Mouse (Mus musculus) Muller cell, postnatal 12 days (primary cell): Measurements from ENCODE around the gene Gpld1.
"Not testable (repeated sequence)": the region's sequence is repeated elsewhere in the genome, so short reads cannot be mapped to it uniquely, and the experiment has no call there.

ENCODE experiments used
- DNase-seq: peaks from one replicate; pipeline ENCODE4 v3.0.0-alpha.2; 2015; ENCODE audit errors: inconsistent ontology term

Gene Gpld1

GRCm38 (mm10) chr13:24947158-24947557, 4.2 kb downstream of the Gpld1 start:
- no peak for DNase-seq

DNA sequence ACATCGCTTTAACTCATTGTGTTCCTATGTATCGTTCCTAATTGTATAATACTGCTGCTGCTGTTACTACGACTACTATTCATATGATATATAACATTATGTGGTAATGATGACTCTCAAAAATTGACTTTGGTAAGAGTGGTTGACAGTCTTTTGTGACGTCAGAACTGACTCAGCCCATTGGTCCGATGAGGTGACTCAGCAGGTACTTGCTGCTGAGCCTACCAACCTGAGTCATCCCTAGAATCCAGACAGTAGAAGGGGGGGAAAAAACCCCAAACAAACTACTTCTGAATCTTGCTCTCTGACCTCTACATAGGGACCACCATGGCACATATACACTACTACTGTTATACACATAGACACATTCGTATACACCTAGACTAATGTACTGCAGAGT, 5.9 kb downstream of the Gpld1 start:
- DNase-seq, result no peak

GRCm38 (mm10) chr13:24952659-24953058, 9.7 kb downstream of the Gpld1 start:
- no peak for DNase-seq

DNA sequence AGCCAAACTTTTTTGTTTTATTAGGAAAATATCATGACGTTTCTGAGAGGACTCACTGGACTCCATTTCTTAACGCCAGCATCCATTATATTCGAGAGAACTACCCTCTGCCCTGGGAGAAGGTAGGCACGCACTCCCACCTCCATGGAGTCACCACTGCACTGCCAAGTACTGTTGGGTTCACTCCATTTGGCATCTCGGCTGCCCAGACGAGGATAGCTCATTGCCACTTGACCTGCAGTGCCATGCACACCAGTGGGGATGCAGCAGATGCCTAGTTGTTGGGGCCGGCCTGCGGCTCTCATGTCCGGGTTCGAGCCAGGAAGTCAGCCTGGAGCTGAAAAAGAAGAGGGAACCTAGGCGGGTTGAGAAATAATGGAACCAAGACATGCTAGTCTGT, 12.1 kb downstream of the Gpld1 start:
- DNase-seq, result no peak

DNA sequence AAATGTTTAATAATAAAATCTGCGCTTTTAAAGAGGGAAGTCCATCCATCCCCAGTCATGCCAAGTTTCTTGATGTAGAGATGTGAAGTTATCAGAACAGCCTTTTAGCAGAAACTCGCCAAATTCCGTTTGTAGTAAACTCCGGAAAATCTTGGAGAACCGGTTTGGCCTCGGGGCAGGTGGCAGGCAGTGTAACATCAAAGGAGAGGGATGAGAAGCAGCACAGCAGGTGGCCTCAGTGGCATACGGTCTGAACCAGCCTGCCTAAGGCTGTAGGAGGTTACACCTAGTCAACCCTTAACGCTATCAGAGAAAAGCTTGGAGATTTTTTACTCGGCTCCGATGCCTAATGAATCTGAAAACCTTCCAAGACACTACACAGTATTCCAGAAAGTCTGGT, 12.5 kb downstream of the Gpld1 start:
- DNase-seq, result no peak

GRCm38 (mm10) chr13:24958671-24959070, 15.7 kb downstream of the Gpld1 start:
- DNase-seq, result no peak

DNA sequence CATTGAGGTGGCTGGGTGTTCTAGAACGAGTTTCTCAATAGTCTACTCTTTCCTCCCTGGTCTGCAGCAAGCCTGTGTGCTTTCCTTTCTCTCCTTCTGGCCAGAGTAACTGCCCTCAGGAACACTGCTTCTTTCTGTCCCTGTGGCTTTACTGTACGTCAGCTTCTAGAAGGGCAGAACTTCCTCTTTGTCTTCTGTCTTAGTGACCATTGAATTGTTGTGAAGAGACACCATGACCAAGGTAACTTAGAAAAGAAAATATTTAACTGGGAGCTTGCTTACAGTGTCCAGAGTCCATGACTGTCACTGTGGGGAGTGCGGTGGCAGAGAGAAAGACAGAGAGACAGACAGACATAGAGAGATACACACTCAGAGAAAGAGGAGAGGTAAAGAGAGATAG, 17.1 kb downstream of the Gpld1 start:
- DNase-seq, result no peak

DNA sequence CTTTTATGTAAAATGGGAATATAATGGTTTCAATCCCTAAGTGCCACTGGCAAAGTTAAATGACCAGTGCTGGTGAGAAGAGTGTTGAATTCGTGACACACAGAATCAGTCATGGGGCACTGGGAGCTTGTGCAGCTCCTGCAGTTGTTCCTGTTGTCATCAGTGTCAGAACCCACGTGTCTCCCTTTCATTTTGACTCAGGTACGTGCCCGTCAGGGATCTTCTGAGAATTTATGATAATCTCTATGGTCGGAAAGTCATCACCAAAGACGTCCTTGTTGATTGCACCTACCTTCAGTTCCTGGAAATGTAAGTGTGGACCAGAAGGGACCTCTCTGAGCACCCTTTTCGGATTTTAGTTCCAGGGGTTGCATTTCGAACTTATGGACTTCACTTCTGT, 19.2 kb downstream of the Gpld1 start:
- no peak for DNase-seq

DNA sequence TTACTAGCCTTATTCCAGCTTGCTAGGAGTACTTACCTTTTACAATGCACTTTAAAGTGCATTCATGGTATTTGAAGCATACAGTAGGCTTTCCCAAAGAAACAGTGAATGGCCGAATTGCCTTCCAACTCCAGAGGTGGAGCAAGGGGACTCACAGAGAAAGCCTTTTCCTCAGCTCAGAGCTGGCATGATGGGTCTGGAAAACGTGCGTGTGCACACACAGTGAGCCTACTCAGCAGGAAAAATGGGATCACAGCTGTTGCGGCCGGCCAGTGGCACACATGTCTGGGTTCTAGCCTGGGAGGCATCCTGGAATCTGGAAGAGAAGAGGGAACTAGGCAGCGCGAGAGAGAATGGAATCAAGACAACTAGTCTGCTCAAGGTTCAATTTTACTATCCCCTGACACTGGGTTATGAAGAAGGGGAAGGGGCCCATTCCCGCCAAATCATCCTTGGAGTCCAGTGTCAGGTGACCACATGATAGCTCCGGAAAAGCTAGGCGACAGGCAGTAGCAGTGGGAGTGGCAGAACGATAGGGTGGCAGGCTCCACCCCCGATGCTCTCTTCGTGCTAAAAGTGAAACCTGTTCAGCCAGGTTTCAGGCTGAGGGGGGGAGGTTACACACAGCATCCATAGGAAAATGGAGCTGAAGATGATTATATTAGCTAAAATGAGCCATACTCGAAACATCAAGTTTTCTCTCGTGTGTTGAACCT, 22.3 kb downstream of the Gpld1 start:
- DNase-seq, result no peak

- no peak for DNase-seq
These were observed 22.9 kb downstream of the Gpld1 start for GRCm38 (mm10) chr13:24965846-24966201.

DNA sequence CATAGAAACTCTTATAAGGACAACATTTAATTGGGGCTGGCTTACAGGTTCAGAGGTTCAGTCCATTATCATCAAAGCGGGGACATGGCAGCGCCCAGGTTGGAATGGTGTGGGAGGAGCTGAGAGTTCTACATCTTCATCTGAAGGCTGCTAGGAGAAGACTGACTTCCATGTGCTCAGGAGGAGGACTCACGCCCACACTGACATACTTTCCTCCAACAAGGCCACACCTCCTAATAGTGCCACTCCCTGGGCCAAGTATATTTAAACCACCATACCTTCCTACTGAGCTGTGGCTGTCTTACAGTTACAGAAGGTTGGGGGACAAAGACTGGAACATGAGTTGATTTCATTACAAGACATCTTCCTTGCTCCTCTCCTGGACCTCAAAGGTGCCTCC, 28.8 kb downstream of the Gpld1 start:
- DNase-seq, result not testable (repeated sequence)

DNA sequence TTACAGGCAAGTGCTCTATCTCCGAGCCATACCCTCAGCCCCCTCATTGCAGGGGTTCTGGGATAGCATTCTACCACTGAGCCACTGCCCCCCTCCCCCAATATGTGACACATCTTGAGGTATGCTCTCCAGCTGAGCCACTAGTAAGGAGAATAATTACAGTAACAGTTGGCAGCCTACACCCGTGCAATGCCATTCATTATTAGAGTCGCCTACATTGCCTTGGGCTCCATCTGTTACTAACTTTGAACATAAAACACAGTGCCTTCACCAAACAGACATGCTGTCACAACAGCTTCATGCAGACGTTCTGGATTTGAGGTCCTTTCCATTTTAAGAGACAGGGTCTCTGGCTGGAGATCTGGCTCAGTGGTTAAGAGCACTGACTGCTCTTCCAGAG, 33.4 kb downstream of the Gpld1 start:
- DNase-seq, result peak; percentile 48

DNA sequence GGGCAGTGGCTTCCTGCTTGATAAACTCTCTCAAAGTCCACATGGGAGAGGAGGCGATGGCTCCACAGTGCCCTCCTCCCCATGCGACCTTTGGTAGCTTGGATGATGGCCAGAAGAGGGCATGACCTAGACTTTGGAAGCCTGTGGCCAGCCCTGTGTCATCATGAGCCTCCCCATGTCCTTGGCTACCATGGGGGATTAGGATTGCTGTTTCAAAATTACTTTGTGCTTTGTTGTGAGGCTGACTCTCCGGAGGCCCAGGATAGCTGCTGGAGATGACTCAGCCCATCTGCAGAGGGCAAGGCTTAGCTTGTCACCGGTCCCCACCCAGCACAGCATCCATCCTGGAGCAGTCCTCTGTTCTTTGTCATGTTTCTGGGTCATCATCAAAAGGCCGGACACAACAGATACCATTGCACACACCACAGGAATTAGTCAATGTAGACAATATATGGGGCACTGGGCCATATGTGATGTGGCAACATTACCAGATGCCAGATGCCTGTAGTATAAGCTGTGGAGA, 34.9 kb downstream of the Gpld1 start:
- DNase-seq, result peak; percentile 92

DNA sequence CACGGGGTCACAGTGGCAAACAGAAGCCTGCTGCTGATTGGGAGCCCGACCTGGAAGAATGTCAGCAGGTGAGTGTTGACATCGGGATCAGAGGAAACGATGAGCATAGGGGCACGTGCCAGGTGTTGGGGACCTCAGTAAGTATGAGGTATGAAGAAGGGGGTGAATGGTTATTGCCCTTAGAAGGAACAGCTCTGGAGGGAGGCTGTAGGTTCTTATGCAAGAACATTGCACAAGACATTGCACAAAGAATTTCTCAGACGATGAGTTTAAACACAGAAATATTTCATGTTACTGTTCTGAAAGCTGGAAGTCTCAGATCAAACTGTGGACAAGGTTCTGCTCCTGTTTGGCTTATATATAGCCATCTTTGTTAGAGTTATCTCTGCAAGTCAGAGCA, 38.1 kb downstream of the Gpld1 start:
- DNase-seq, result no peak

GRCm38 (mm10) chr13:24985435-24985834, 42.5 kb downstream of the Gpld1 start:
- DNase-seq, result peak; percentile 86

DNA sequence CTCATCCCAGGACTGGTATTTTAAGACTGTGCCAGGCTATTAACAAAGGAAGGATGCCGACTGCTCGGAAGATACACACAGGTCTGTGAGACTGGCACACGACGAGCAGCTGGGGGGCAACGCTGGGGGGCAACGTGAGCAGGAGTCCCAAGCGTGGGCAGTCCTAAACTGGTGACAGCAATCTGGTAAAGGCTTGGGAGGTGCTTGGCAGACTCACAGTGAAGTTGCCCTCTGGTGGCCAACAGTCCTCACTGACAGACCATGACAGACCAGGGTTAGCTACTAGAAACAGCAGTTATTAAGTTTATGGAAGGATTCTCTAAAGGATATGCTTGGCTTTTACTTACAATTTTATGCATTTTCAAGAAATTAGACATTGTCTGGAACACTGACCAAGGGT, 45.4 kb downstream of the Gpld1 start:
- peak; percentile 70 for DNase-seq

DNA sequence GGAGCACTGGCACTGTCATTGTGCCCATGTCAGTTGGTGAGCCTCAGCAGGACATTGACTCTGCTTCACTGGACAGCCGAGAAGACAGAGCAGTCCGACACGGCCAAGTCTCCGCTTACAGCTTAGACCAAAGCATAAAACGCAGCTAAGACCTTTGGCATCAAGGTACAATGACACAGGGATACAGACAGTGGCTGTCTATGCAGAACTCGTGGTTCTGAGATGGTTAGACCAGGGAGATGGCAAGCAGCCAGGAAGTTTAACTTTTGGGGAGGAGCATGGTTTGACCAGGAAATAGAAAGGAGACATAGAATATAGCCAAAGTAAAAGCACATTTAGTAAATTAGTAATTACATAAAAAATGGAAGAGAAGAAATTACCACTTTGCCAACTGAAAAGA, 46.1 kb downstream of the Gpld1 start:
- DNase-seq, result no peak

DNA sequence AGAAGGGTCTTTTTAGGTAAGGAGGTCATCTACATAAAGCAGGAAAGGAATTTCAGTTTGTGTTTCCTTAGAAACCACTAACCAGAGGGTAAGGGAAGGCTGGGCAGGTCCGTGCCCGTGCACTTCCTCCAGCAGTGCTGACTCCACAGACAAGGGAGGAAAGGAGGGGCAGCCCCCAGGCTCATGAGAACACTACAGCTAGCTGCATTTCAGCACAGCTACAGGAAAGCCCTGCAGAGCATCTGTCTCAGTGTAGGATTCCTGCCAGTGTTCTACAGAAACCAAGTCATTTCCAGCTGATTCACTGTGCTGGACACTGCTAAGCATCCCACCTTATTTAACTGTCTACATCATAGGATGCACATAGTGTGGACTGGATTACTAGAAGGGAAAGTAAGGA, 50.2 kb downstream of the Gpld1 start:
- no peak for DNase-seq

- no peak for DNase-seq
These were observed 56.6 kb downstream of the Gpld1 start for GRCm38 (mm10) chr13:24999538-24999937.

DNA sequence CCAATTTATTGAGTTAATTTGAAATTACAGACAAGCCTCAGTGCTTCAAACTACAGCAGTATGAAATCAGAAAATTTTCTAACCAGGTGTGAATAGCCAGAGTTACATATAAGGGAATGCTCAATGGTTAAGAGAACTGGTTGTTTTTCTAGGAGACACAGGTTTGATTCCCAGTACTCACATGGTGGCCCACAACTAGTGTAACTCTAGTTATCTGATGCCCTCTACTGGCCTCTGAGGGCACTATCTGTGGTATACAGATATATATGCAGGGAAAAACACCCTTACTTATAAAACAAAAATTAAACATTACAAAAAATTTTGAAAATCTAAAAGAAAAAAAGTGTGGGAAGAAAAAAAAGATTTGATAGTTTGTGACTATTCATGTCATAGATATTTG, 60.0 kb downstream of the Gpld1 start:
- DNase-seq, result no peak

GRCm38 (mm10) chr13:25007115-25007514, 64.2 kb downstream of the Gpld1 start:
- DNase-seq, result no peak

- DNase-seq, result no peak
These were observed 75.4 kb downstream of the Gpld1 start for GRCm38 (mm10) chr13:25018316-25018715.

DNA sequence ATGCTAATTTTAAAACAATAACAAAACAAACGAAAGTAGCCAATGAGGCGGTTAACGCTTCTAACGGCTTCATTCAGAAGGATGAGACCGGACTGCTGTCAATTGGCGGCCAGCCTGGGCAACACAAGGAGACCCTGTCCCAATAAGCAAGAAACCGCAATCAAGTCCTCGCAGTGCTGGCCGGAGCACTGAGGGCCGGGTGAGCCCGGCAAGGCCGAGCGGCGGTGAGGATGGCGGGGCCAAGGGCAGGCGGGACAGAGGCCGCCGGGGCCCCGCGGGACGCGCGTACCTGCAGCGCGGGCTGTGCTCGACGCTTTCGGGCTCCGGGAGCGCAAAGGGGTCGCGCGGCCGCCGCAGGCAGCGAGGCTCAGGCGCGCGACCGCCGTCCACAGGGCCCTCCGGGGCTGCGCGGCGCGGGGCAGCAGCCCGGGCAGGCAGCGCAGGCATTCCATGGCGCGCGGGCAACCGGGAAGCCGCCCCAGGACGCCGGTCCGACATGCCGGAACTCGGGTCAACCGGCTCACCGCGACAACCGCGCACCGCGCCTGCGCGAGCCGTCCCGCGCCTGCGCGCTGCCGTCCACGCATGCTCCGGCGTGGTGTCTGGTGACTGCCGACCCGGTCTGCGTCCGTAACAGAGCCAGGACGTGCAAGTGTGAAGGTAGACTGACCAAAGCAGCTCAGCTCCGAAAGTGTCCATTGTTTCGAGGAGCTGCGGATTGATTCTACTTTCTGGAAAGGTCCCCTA, 77.0 kb downstream of the Gpld1 start, which contains the start of gene Mrs2:
TSS of gene Mrs2 (minus strand) at position 587 of the 747 bp plus-strand sequence.
- DNase-seq, result peak; percentile 93
